Mouse (Mus musculus): Measurements from ENCODE around the gene Tmem98.

DNA sequence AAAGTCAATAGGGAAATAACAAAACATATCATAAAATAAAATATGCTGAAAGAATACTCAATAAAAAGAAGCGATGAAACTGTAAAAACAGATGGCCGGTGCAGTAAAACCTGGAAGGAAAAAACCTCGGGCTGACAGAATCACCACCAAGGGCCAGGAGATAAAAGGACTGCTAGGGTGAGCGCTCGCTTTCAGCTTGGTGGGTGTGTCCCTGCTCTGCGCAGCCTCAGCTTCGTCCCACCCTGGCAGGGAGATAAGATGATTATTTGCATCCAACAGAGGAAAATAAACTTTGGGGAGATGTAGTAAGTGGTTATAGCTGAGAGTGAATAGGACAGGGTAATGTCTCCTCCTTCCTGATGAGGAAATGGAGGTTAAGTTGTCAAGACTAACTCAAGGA, 44.9 kb downstream of the Tmem98 start:
- no peak for TF ChIP-seq POLR2A (IDR thresholded peaks at IDR 0.05; ENCODE audit: low read depth, low read length)
- no peak for TF ChIP-seq CTCF (IDR thresholded peaks at IDR 0.05; ENCODE audit: extremely low read depth, insufficient read depth, insufficient read length, insufficient replicate concordance)

All from spleen, adult 2 months (tissue).